Mouse (Mus musculus): ENCODE data around the gene Ghdc.

GRCm38 (mm10) chr11:100820047-100820446 lies 49.3 kb upstream of the Ghdc start:
- no peak for TF ChIP-seq POLR2A (IDR thresholded peaks at IDR 0.05; ENCODE audit: borderline replicate concordance, extremely low read depth, insufficient read depth, insufficient read length, poor library complexity, severe bottlenecking)
- no peak for TF ChIP-seq CTCF (IDR thresholded peaks at IDR 0.05; ENCODE audit: borderline replicate concordance, extremely low read depth, insufficient read depth, insufficient read length)

All from brain, embryonic 14.5 days (tissue).